Mouse (Mus musculus) heart, postnatal 0 days (tissue): ENCODE data around the gene Themis2. TPM values are rescaled to one million over a fixed set of nuclear protein-coding genes. Genes with fewer than 3 reads are reported as not detected.
A peak's percentile ranks its signal among the peaks of the same experiment; 100 is the strongest.
"Not testable (repeated sequence)": the region's sequence is repeated elsewhere in the genome, so short reads cannot be mapped to it uniquely, and the experiment has no call there.

Source experiments
- ATAC-seq: fragments of 200-750 bp; cut with Nextera tagmentation; 2 replicates; pipeline ENCODE4 v1.8.0; 2017; ENCODE audit warnings: low read depth, moderate number of reproducible peaks, moderate library complexity; ENCODE audit not compliant: insufficient read depth
- DNase-seq: peaks from one replicate; pipeline ENCODE4 v3.0.0-alpha.2; 2016; ENCODE audit warnings: low spot score
- H3K27ac ChIP-seq: fragments of 300-500 bp; sonication (generic); 2 replicates; pipeline ENCODE4 v1.5.1; 2014; ENCODE audit warnings: low read depth, mild to moderate bottlenecking
- H3K27me3 ChIP-seq: fragments of 300-500 bp; sonication (generic); 2 replicates; pipeline ENCODE4 v1.6.1; 2014; ENCODE audit warnings: low read length, mixed read lengths; ENCODE audit not compliant: control insufficient read depth, insufficient read depth
- H3K36me3 ChIP-seq: fragments of 300-500 bp; sonication (generic); replicated peaks from 2 replicates; pipeline ENCODE4 v1.6.1; 2014; ENCODE audit warnings: low read length, mixed read lengths; ENCODE audit not compliant: control insufficient read depth, insufficient read depth
- H3K4me1 ChIP-seq: fragments of 300-500 bp; sonication (generic); 2 replicates; pipeline ENCODE4 v1.6.1; 2014; ENCODE audit warnings: antibody characterized with exemption; ENCODE audit not compliant: control insufficient read depth, insufficient read depth
- H3K4me2 ChIP-seq: fragments of 300-500 bp; sonication (generic); 2 replicates; pipeline ENCODE4 v1.6.1; 2014; ENCODE audit warnings: low read depth, mild to moderate bottlenecking, low read length, moderate library complexity
- H3K4me3 ChIP-seq: fragments of 300-500 bp; sonication (generic); 2 replicates; pipeline ENCODE4 v1.5.1; 2014; ENCODE audit warnings: low read depth, low read length
- H3K9ac ChIP-seq: fragments of 300-500 bp; sonication (generic); replicated peaks from 2 replicates; pipeline ENCODE4 v1.6.1; 2014; ENCODE audit warnings: low read depth, low read length, mixed read lengths
- H3K9me3 ChIP-seq: fragments of 300-500 bp; sonication (generic); replicated peaks from 2 replicates; pipeline ENCODE4 v1.6.1; 2016; ENCODE audit warnings: low read length; ENCODE audit not compliant: control insufficient read depth
- CTCF ChIP-seq: IDR thresholded peaks from 2 replicates; pipeline ENCODE4 v1.5.1; 2016; ENCODE audit warnings: antibody characterized with exemption, control low read depth, low read depth
- EP300 ChIP-seq: IDR thresholded peaks from 2 replicates; pipeline ENCODE4 v1.6.1; 2016; ENCODE audit warnings: antibody characterized with exemption, low read depth
- WGBS: fragments of 180-500 bp; shearing (Covaris S2); extraction: QIAGEN DNeasy Blood & Tissue Kit; methylation state at CpG from one replicate; pipeline ENCODE4 v1.1.7; 2014; 5-methylcytosine and 5-hydroxymethylcytosine counted together
- polyA plus RNA-seq: library from polyadenylated mRNA; unstranded; fragments of >200 nt; fragmentation: Nextera tagmentation; extraction: Ambion mirVana; gene quantifications from 2 replicates; pipeline ENCODE4 v1.2.1, GENCODE M21; 2015
- total RNA-seq: library from RNA; depleted of rRNA; stranded (reverse); fragments of >200 nt; gene quantifications from 2 replicates; pipeline ENCODE4 v1.2.3, GENCODE M21; 2014; ENCODE audit warnings: low replicate concordance

The Themis2 gene
- total and polyA plus RNA-seq, 2 experiments from 2014 or later: 0.73 to 1.1 TPM

GRCm38 (mm10) chr4:132798028-132798427 lies 1.8 kb upstream of the Themis2 start:
- 50% methylated on average over 4 of the region's 4 CpGs for WGBS
- Histone ChIP-seq H3K9me3 (no peaks in the 10 kb centered on the region), H3K4me1 (no peaks in the 10 kb centered on the region), H3K27ac (no peak overlapping the region), H3K27me3 (peaks cover 7% of the 10 kb centered on the region; the same call in 1 of the 2 replicates), H3K9ac (no peak overlapping the region), H3K36me3 (no peaks in the 10 kb centered on the region), H3K4me2 (no peak overlapping the region), H3K4me3 (no peak overlapping the region)
- ATAC-seq (no peak), DNase-seq (no peak)
- no peak for TF ChIP-seq CTCF

- Histone ChIP-seq H3K4me2 (no peak overlapping the region), H3K9ac (no peak overlapping the region), H3K36me3 (no peaks in the 10 kb centered on the region), H3K4me1 (no peaks in the 10 kb centered on the region), H3K9me3 (no peaks in the 10 kb centered on the region), H3K4me3 (no peak overlapping the region), H3K27ac (no peak overlapping the region), H3K27me3 (peaks cover 7% of the 10 kb centered on the region; the same call in 1 of the 2 replicates)
- no peak for ATAC-seq
- 57% methylated on average over 1 of the region's 1 CpGs for WGBS
- no peak for DNase-seq
- TF ChIP-seq CTCF: no peak
- TF ChIP-seq EP300: no peak
These were observed 1.3 kb upstream of the Themis2 start for GRCm38 (mm10) chr4:132797461-132797860.

DNA sequence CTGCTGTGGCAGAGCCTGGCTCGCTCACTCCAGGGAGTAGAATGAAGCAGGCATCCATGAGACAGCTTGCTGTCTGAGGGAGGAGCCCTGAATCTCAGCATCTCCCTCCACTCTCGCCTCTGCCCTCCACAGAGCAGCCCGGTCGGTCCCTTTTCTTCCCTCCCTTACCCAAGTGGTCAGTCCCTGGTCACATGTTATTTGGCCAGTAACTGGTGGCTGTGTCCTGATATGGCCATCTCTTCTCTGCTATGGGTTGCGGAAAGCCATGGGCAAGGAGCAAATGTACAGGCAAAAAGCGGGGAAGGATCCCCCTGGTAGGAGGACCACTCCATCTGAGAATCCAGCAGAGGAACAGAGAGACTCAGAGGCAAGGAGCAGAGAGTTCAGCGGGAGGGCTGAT lies 1.0 kb downstream of the Themis2 start:
- H3K36me3 ChIP-seq: no peaks in the 10 kb centered on the region
- peak overlapping the region; percentile 55 for H3K4me2 ChIP-seq
- H3K27ac ChIP-seq: no peak overlapping the region
- 51% methylated on average over 7 of the region's 7 CpGs for WGBS
- no peak for DNase-seq
- no peaks in the 10 kb centered on the region for H3K9me3 ChIP-seq
- no peak for TF ChIP-seq CTCF
- no peak for TF ChIP-seq EP300
- H3K4me3 ChIP-seq: peak overlapping the region; percentile 41
- H3K9ac ChIP-seq: no peak overlapping the region
- ATAC-seq: no peak
- peaks cover 7% of the 10 kb centered on the region; the same call in 1 of the 2 replicates for H3K27me3 ChIP-seq
- no peaks in the 10 kb centered on the region for H3K4me1 ChIP-seq

DNA sequence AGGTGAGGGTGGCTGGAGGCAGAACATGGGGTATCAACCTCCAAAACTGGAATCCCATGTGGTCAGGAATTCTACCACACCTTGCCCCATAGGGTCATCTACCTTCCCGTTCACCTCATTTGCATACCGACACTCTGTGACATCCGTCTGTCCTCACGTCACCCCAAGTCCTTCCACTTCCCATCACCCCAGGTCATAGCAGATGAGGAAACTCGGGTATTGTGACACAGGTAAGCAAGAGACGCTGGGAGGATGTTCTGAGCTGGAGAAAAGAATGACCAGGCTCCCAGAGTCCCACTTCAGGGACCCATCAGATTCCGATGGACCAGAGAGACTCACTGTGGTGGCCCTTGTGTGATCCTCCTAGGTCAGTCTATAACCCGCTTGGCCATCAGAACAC lies 1.4 kb downstream of the Themis2 start:
- WGBS: 62% methylated on average over 8 of the region's 8 CpGs
- no peak overlapping the region for H3K4me3 ChIP-seq
- ATAC-seq: no peak
- no peak overlapping the region for H3K4me2 ChIP-seq
- H3K27me3 ChIP-seq: peaks cover 7% of the 10 kb centered on the region; the same call in 1 of the 2 replicates
- H3K27ac ChIP-seq: no peak overlapping the region
- no peak overlapping the region for H3K9ac ChIP-seq
- no peak for DNase-seq
- TF ChIP-seq CTCF: no peak
- TF ChIP-seq EP300: no peak
- H3K9me3 ChIP-seq: no peaks in the 10 kb centered on the region
- H3K36me3 ChIP-seq: no peaks in the 10 kb centered on the region
- H3K4me1 ChIP-seq: no peaks in the 10 kb centered on the region

- no peak for DNase-seq
- Histone ChIP-seq H3K9ac (no peak overlapping the region), H3K4me2 (no peak overlapping the region), H3K36me3 (no peaks in the 10 kb centered on the region), H3K27ac (no peak overlapping the region), H3K9me3 (no peaks in the 10 kb centered on the region), H3K4me1 (no peaks in the 10 kb centered on the region), H3K4me3 (no peak overlapping the region), H3K27me3 (peaks cover 7% of the 10 kb centered on the region; the same call in 1 of the 2 replicates)
- no peak for ATAC-seq
- no peak for TF ChIP-seq EP300
- TF ChIP-seq CTCF: no peak
- 67% methylated on average over 9 of the region's 9 CpGs for WGBS
These were observed 2.2 kb downstream of the Themis2 start for GRCm38 (mm10) chr4:132794028-132794427.

DNA sequence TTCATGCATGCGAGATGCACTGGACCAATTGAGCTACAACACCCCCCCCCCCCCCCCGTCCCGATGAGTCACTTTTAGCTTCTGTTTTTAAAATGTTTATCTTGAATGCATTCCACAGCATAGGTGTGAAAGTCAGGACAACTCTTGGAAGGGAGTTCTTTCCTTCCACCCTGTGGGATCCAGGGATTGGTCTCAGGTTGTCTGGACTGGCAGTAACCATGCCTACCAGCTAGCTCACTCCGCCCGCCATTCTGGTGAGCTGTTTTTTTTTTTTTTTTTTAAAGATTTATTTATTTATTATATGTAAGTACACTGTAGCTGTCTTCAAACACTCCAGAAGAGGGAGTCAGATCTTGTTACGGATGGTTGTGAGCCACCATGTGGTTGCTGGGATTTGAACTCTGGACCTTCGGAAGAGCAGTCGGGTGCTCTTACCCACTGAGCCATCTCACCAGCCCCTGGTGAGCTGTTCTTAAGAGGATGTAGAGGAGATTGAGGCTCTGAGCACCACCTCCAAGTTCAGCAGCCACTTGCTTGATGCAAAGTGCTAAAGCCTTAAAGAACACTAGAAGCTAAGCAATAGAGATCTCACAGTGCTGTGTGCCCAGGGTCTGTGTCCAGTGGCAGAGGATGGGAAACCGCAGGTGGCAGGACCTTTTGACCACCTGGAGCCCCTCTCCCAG lies 2.7 kb downstream of the Themis2 start:
- not testable (repeated sequence) for H3K4me3 ChIP-seq, H3K9ac ChIP-seq, H3K36me3 ChIP-seq, H3K9me3 ChIP-seq, H3K4me1 ChIP-seq, H3K4me2 ChIP-seq, DNase-seq, H3K27me3 ChIP-seq, ATAC-seq, H3K27ac ChIP-seq
- WGBS: 75% methylated on average over 8 of the region's 9 CpGs
